Mouse (Mus musculus) hindbrain, embryonic 13.5 days (tissue): ENCODE measurements at regions not wholly inside any gene's neighbourhood (a gene's known extent, or its start where the extent isn't known, plus 50 kb on each side); places are given as distances from the start of the nearest gene placed in this dataset.
A peak's percentile ranks its signal among the peaks of the same experiment; 100 is the strongest.

ENCODE experiments used
- ATAC-seq: fragments of 200-750 bp; cut with Nextera tagmentation; 2 replicates; pipeline ENCODE4 v1.8.0; 2017; ENCODE audit warnings: moderate TSS enrichment; ENCODE audit not compliant: low FRiP score
- H3K27ac ChIP-seq: fragments of 300-500 bp; sonication (generic); 2 replicates; pipeline ENCODE4 v1.5.1; 2015; ENCODE audit warnings: inconsistent platforms, mild to moderate bottlenecking, moderate library complexity
- H3K27me3 ChIP-seq: fragments of 300-500 bp; sonication (generic); 2 replicates; pipeline ENCODE4 v1.6.1; 2015; ENCODE audit warnings: mild to moderate bottlenecking, inconsistent platforms
- H3K36me3 ChIP-seq: fragments of 300-500 bp; sonication (generic); 2 replicates; pipeline ENCODE4 v1.6.1; 2015; ENCODE audit warnings: mild to moderate bottlenecking, inconsistent platforms
- H3K4me1 ChIP-seq: fragments of 300-500 bp; sonication (generic); replicated peaks from 2 replicates; pipeline ENCODE4 v1.6.1; 2015; ENCODE audit warnings: inconsistent platforms
- H3K4me2 ChIP-seq: fragments of 300-500 bp; sonication (generic); 2 replicates; pipeline ENCODE4 v1.6.1; 2015; ENCODE audit warnings: inconsistent platforms, mild to moderate bottlenecking, moderate library complexity
- H3K4me3 ChIP-seq: fragments of 300-500 bp; sonication (generic); 2 replicates; pipeline ENCODE4 v1.5.1; 2015; ENCODE audit warnings: mild to moderate bottlenecking, inconsistent platforms
- H3K9ac ChIP-seq: fragments of 300-500 bp; sonication (generic); 2 replicates; pipeline ENCODE4 v1.6.1; 2015; ENCODE audit warnings: mild to moderate bottlenecking, inconsistent platforms
- H3K9me3 ChIP-seq: fragments of 300-500 bp; sonication (generic); 2 replicates; pipeline ENCODE4 v1.6.1; 2016; ENCODE audit warnings: inconsistent platforms
- WGBS: fragments of 180-500 bp; shearing (Covaris S2); methylation state at CpG from one replicate; pipeline ENCODE4 v1.1.7; 2015; 5-methylcytosine and 5-hydroxymethylcytosine counted together

- ATAC-seq = no peak
- no peak overlapping the region for H3K4me2 ChIP-seq
- no peaks in the 10 kb centered on the region for H3K36me3 ChIP-seq
- H3K4me3 ChIP-seq = no peak overlapping the region
- no peak overlapping the region for H3K27ac ChIP-seq
- H3K9me3 ChIP-seq = no peaks in the 10 kb centered on the region
- no peak overlapping the region for H3K9ac ChIP-seq
- H3K4me1 ChIP-seq = no peaks in the 10 kb centered on the region
- no peaks in the 10 kb centered on the region for H3K27me3 ChIP-seq
- WGBS = 82% methylated on average over 3 of the region's 3 CpGs
Measured at GRCm38 (mm10) chr12:69101965-69102364, 57.0 kb downstream of the Rps29 start.

- Histone ChIP-seq H3K27ac (no peak overlapping the region), H3K4me1 (no peaks in the 10 kb centered on the region), H3K4me3 (no peak overlapping the region), H3K27me3 (no peaks in the 10 kb centered on the region), H3K4me2 (no peak overlapping the region), H3K36me3 (no peaks in the 10 kb centered on the region), H3K9ac (no peak overlapping the region), H3K9me3 (no peaks in the 10 kb centered on the region)
- WGBS = 93% methylated on average over 8 of the region's 8 CpGs
- ATAC-seq = no peak
Measured at GRCm38 (mm10) chr12:69094856-69095255, 64.1 kb downstream of the Rps29 start.

GRCm38 (mm10) chr12:69093073-69093797 lies 65.8 kb downstream of the Rps29 start:
- Histone ChIP-seq H3K27ac (no peak overlapping the region), H3K36me3 (no peaks in the 10 kb centered on the region), H3K27me3 (no peaks in the 10 kb centered on the region), H3K9me3 (no peaks in the 10 kb centered on the region), H3K9ac (no peak overlapping the region), H3K4me1 (no peaks in the 10 kb centered on the region), H3K4me3 (no peak overlapping the region), H3K4me2 (no peak overlapping the region)
- 64% methylated on average over 13 of the region's 13 CpGs for WGBS
- ATAC-seq = no peak

DNA sequence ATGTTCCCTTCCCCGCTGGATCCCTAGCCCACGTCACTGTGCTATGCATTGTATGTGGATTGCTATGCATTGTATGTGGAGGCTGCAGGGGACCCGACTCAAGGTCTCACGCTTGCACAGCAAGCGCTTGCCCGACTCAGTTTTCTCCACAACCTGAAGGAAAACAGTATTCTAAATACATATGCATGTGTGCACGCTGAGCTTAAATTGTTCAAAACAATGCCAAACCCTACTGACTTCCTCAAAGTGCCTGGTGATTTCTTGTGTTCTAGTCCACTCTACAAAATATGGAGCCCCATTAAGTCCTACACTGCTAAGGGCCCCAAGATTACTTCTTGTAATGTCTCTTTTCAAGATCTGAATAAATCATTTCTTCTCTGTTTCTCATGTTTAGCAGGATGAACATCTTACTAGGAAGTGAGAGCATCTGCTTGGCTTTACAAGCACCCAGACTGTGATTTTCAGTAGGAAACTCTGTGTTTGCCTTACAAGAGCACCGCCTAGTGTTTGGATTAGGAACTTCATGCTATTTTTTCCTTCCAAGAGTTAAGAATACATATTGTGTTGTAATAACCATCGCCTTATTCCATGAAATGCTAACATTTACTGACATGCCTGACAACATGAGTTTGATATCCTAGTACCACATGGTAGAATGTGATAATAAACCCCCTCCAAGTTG lies 70.9 kb downstream of the Rps29 start:
- peak overlapping the region; percentile 12 for H3K4me3 ChIP-seq
- no peaks in the 10 kb centered on the region for H3K9me3 ChIP-seq
- peak overlapping the region; percentile 10; the same call in 1 of the 2 replicates for H3K4me2 ChIP-seq
- H3K4me1 ChIP-seq = peaks cover 12% of the 10 kb centered on the region
- 0 out of 2 replicates have a peak, but pooled peaks cover 3% of the 10 kb centered on the region for H3K27me3 ChIP-seq
- no peak overlapping the region for H3K27ac ChIP-seq
- no peak overlapping the region for H3K9ac ChIP-seq
- WGBS = 63% methylated on average over 9 of the region's 9 CpGs
- peak; percentile 41; the same call in 1 of the 2 replicates for ATAC-seq
- no peaks in the 10 kb centered on the region for H3K36me3 ChIP-seq

DNA sequence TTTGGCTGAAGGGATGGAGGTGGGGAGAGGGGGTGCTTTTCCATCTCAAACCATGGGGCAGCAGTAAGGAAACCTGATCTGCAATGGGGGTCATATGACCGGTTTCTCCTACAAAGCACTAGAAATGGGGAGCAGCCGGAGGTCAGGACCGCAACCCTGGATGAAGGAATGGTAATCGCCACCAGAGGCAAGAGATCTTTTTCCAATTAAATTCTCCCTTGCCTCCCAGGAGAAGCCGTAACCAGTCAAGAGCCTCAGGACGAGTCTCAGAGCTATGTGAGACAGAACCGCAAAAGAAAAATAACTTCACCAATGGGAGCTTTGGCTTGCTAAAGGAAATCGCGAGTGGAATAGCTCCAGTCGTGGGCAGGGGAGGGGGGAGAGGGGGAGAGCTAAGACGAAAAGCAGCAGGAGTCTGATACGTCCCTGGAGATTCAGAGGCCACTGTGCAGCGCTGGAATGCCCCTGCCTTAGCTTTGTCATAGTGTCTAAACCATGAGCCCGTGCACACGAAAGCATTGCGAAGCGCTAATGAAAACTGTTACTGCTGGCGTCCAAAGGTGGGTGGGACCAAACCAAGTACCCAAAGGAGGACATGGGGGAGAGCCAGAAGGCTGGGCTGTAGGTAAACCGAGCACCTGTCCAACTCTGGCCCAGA lies 73.3 kb downstream of the Rps29 start:
- 0 out of 2 replicates have a peak overlapping the region, but pooled peaks have one; percentile 6 for H3K4me3 ChIP-seq

GRCm38 (mm10) chr12:69084656-69085055 lies 74.3 kb downstream of the Rps29 start:
- no peak for ATAC-seq
- Histone ChIP-seq H3K4me3 (no peak overlapping the region), H3K9me3 (no peaks in the 10 kb centered on the region), H3K27ac (no peak overlapping the region), H3K9ac (no peak overlapping the region), H3K36me3 (no peaks in the 10 kb centered on the region), H3K4me1 (peaks cover 19% of the 10 kb centered on the region), H3K27me3 (0 out of 2 replicates have a peak, but pooled peaks cover 3% of the 10 kb centered on the region), H3K4me2 (no peak overlapping the region)
- 61% methylated on average over 5 of the region's 5 CpGs for WGBS

More for the DNA sequence above, 73.3 kb downstream of the Rps29 start:
- Histone ChIP-seq H3K36me3 (no peaks in the 10 kb centered on the region), H3K9me3 (no peaks in the 10 kb centered on the region), H3K4me1 (peaks cover 19% of the 10 kb centered on the region), H3K4me2 (peak overlapping the region; percentile 37), H3K9ac (0 out of 2 replicates have a peak overlapping the region, but pooled peaks have one; percentile 6), H3K27me3 (0 out of 2 replicates have a peak, but pooled peaks cover 3% of the 10 kb centered on the region), H3K27ac (no peak overlapping the region)
- 34% methylated on average over 19 of the region's 19 CpGs for WGBS
- ATAC-seq = no peak

- no peak overlapping the region for H3K9ac ChIP-seq
- H3K36me3 ChIP-seq = no peaks in the 10 kb centered on the region
- H3K27ac ChIP-seq = no peak overlapping the region
- no peak overlapping the region for H3K4me3 ChIP-seq
- H3K27me3 ChIP-seq = 0 out of 2 replicates have a peak, but pooled peaks cover 3% of the 10 kb centered on the region
- H3K4me1 ChIP-seq = peaks cover 19% of the 10 kb centered on the region
- ATAC-seq = no peak
- 0 out of 2 replicates have a peak overlapping the region, but pooled peaks have one; percentile 6 for H3K4me2 ChIP-seq
- 23% methylated on average over 6 of the region's 6 CpGs for WGBS
- no peaks in the 10 kb centered on the region for H3K9me3 ChIP-seq
Measured at GRCm38 (mm10) chr12:69082051-69082450, 76.9 kb downstream of the Rps29 start.

DNA sequence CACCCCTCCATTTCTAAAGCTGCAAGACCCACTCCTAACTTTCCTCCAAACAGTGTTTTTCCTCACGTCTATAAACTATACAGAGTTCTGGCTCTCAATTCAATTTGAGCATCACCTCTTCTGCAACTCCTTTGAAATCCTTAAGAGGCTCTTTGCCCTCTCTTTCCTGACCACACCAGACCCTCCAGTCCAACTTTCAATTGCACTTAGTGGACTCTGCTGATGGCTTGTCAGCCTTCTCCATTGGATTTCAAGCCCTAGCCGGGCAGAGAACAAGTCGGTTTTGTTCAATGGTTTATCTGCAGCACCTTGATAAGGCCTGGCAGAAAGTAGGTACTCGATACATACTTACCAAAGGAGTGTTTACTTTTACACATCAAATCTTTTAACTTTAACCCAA lies 119.4 kb downstream of the Rps29 start:
- no peak overlapping the region for H3K27ac ChIP-seq
- H3K9ac ChIP-seq = no peak overlapping the region
- 91% methylated on average over 4 of the region's 4 CpGs for WGBS
- no peaks in the 10 kb centered on the region for H3K27me3 ChIP-seq
- H3K4me3 ChIP-seq = no peak overlapping the region
- ATAC-seq = no peak
- no peaks in the 10 kb centered on the region for H3K36me3 ChIP-seq
- no peaks in the 10 kb centered on the region for H3K9me3 ChIP-seq
- no peak overlapping the region for H3K4me2 ChIP-seq
- no peaks in the 10 kb centered on the region for H3K4me1 ChIP-seq

DNA sequence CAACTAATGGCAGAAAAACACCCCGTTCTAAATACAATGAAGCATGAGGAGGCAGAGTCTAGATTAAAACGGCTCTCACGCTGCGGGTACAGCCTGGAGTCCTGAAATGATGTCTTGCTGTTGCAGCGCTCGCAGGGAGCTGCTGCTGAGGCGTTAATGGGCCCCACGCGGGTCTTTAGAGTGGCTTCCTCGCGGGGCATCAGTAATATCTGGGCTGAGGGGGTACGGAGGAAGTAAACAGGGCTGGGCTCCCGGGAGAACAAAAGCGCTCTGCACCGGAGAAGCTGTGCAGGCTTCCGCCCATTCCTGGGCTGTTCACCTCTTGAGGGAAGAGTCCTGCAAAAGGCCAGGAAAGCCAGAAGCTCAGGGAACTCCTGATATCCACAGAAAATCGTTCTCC lies 135.4 kb downstream of the Rps29 start:
- 64% methylated on average over 17 of the region's 17 CpGs for WGBS
- no peak for ATAC-seq
- H3K27ac ChIP-seq = no peak overlapping the region
- H3K36me3 ChIP-seq = no peaks in the 10 kb centered on the region
- H3K9me3 ChIP-seq = no peaks in the 10 kb centered on the region
- no peaks in the 10 kb centered on the region for H3K27me3 ChIP-seq
- H3K4me1 ChIP-seq = peaks cover 3% of the 10 kb centered on the region; the same call in 1 of the 2 replicates
- no peak overlapping the region for H3K9ac ChIP-seq
- H3K4me3 ChIP-seq = no peak overlapping the region
- 0 out of 2 replicates have a peak overlapping the region, but pooled peaks have one; percentile 26 for H3K4me2 ChIP-seq

DNA sequence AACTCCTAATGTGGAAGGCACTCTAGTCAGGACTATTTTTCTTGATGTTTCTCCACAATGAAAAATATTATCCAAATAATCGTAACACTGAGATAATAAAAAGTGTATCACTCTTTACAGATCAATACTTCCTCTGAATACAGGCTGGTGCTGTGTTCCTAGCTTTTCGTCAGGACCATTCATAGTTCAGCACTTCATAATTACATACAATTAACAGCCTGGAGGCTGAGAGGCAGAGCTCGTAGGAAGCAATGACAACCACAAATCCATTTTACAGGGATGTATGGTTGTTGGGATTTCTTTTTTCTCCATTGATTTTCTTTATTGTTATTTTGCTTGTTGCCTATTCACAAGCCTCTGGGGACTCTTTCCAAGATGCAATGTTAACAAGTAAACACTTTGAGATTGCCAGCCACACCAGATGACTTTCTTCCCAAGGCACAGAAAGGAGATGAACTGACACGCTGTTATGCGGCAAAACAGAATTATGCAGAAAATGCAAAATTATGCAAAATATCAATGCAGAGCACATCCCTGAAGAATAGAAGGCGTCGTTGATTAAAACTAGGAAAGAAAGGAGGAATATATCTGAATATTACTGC lies 142.2 kb downstream of the Rps29 start:
- Histone ChIP-seq H3K4me1 (0 out of 2 replicates have a peak, but pooled peaks cover 5% of the 10 kb centered on the region), H3K27me3 (no peaks in the 10 kb centered on the region), H3K4me2 (0 out of 2 replicates have a peak overlapping the region, but pooled peaks have one; percentile 8), H3K9ac (no peak overlapping the region), H3K9me3 (0 out of 2 replicates have a peak, but pooled peaks cover 7% of the 10 kb centered on the region), H3K36me3 (no peaks in the 10 kb centered on the region), H3K4me3 (no peak overlapping the region), H3K27ac (no peak overlapping the region)
- 62% methylated on average over 7 of the region's 7 CpGs for WGBS
- ATAC-seq = 0 out of 2 replicates have a peak, but pooled peaks have one; percentile 80

DNA sequence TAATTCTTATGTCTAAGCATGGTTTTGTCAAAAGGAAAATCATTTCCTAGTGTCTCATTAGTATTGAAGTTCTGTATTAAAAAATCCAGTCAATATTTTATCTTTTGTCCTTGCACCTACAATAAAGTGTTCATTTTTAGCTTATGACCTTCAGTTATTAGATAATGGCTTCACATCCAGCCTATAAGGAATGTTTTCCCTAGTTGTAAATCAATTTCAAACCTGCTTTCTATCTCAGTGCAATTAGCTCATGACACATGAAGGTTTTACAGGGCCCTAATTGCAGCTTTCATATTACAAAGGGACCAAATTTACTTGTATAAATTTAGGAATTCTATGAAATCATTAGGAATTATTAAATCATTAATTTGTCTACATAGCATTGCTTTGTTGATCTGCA lies 153.8 kb downstream of the Rps29 start:
- H3K4me1 ChIP-seq = no peaks in the 10 kb centered on the region
- no peak overlapping the region for H3K27ac ChIP-seq
- no peak for ATAC-seq
- H3K9ac ChIP-seq = no peak overlapping the region
- no peaks in the 10 kb centered on the region for H3K27me3 ChIP-seq
- no peaks in the 10 kb centered on the region for H3K9me3 ChIP-seq
- H3K4me2 ChIP-seq = no peak overlapping the region
- H3K36me3 ChIP-seq = no peaks in the 10 kb centered on the region
- no peak overlapping the region for H3K4me3 ChIP-seq

GRCm38 (mm10) chr12:69002106-69002505 lies 156.9 kb downstream of the Rps29 start:
- no peak for ATAC-seq
- 86% methylated on average over 5 of the region's 5 CpGs for WGBS
- no peak overlapping the region for H3K27ac ChIP-seq
- H3K4me1 ChIP-seq = peaks cover 6% of the 10 kb centered on the region
- no peaks in the 10 kb centered on the region for H3K36me3 ChIP-seq
- no peak overlapping the region for H3K4me2 ChIP-seq
- no peaks in the 10 kb centered on the region for H3K9me3 ChIP-seq
- H3K4me3 ChIP-seq = no peak overlapping the region
- H3K9ac ChIP-seq = no peak overlapping the region
- H3K27me3 ChIP-seq = no peaks in the 10 kb centered on the region
